Mouse (Mus musculus) neural tube, embryonic 11.5 days (tissue): ENCODE measurements around the gene Lrrc43. TPM values are rescaled to one million over a fixed set of nuclear protein-coding genes. Genes with fewer than 3 reads are reported as not detected.

Experiments used
- microRNA-seq: library from miRNA; unstranded; fragments of <30 nt; microRNA quantifications from one replicate; pipeline ENCODE4, GENCODE M21; 2016
- polyA plus RNA-seq: library from polyadenylated mRNA; unstranded; fragments of >200 nt; fragmentation: Nextera tagmentation; extraction: Ambion mirVana; gene quantifications from 2 replicates; pipeline ENCODE4 v1.2.1, GENCODE M21; 2014

Lrrc43 gene
- polyA plus RNA-seq, 1 experiment from 2014 or later: not detected

Small RNA genes within 50 kb of the gene (microRNA-seq; reads per million reads assigned to microRNA genes)
- not detected for gene Mir7647

Other genes with a start within 250 kb of the Lrrc43 start
- 11.9 and 13.8 TPM in 2 replicates for gene Wdr66, start 237.2 kb upstream of the Lrrc43 start, polyA plus RNA-seq
- 55.9 and 56.7 TPM in 2 replicates for gene Bcl7a, start 145.5 kb upstream of the Lrrc43 start, polyA plus RNA-seq
- gene Mlxip, start 94.5 kb upstream of the Lrrc43 start, polyA plus RNA-seq: 22.6 TPM in 2 replicates
- gene Il31, start 184 bp downstream of the Lrrc43 start, polyA plus RNA-seq: not detected in 2 replicates
- gene B3gnt4, start 21.2 kb downstream of the Lrrc43 start, polyA plus RNA-seq: 1.4 and 1.5 TPM in 2 replicates
- 142 and 143 TPM in 2 replicates for gene Diablo, start 34.9 kb downstream of the Lrrc43 start, polyA plus RNA-seq
- gene Gm49027, start 36.2 kb downstream of the Lrrc43 start, polyA plus RNA-seq: 0.27 TPM in 1 of 2 replicates, not detected in the other
- 38.8 and 39.7 TPM in 2 replicates for gene Vps33a, start 83.7 kb downstream of the Lrrc43 start, polyA plus RNA-seq
- gene Clip1, start 195.3 kb downstream of the Lrrc43 start, polyA plus RNA-seq: 45.1 and 52.2 TPM in 2 replicates
- 71.3 and 80.5 TPM in 2 replicates for gene Zcchc8, start 231.8 kb downstream of the Lrrc43 start, polyA plus RNA-seq